Mouse (Mus musculus): ENCODE results near the gene Tjap1. TPM values are rescaled to one million over a fixed set of nuclear protein-coding genes. Genes with fewer than 3 reads are reported as not detected.

Tjap1 gene
- total RNA-seq, 2 experiments from 2014 or later: 9.8 to 9.9 TPM

GRCm38 (mm10) chr17:46254106-46254505 lies 28.7 kb downstream of the Tjap1 start:
- ATAC-seq (ENCODE audit: poor library complexity, severe bottlenecking): no peak

- ATAC-seq (ENCODE audit: poor library complexity, severe bottlenecking): peak; percentile 87
Observed at GRCm38 (mm10) chr17:46253452-46254084, 29.3 kb downstream of the Tjap1 start, which contains the start of gene Lrrc73. Gene Lrrc73, plus strand, starts transcription at chr17:46253531.

- ATAC-seq (ENCODE audit: poor library complexity, severe bottlenecking): no peak
Observed at GRCm38 (mm10) chr17:46252571-46253451, 30.0 kb downstream of the Tjap1 start.

GRCm38 (mm10) chr17:46251174-46251573 lies 31.7 kb downstream of the Tjap1 start:
- ATAC-seq (ENCODE audit: poor library complexity, severe bottlenecking): no peak

GRCm38 (mm10) chr17:46248189-46248522 lies 34.7 kb downstream of the Tjap1 start:
- ATAC-seq (ENCODE audit: poor library complexity, severe bottlenecking): no peak

GRCm38 (mm10) chr17:46247512-46248188 lies 35.2 kb downstream of the Tjap1 start, which contains the start of the genes Polr1c and Yipf3:
Gene Polr1c, minus strand, starts transcription at chr17:46248054.
Gene Yipf3, plus strand, starts transcription at chr17:46248080.
- ATAC-seq (ENCODE audit: poor library complexity, severe bottlenecking): peak; percentile 95

GRCm38 (mm10) chr17:46244579-46244978 lies 38.2 kb downstream of the Tjap1 start:
- no peak for ATAC-seq (ENCODE audit: poor library complexity, severe bottlenecking)

- ATAC-seq (ENCODE audit: poor library complexity, severe bottlenecking): no peak
Observed at GRCm38 (mm10) chr17:46243624-46244023, 39.2 kb downstream of the Tjap1 start.

GRCm38 (mm10) chr17:46242993-46243392 lies 39.8 kb downstream of the Tjap1 start:
- ATAC-seq (ENCODE audit: poor library complexity, severe bottlenecking): no peak

GRCm38 (mm10) chr17:46242274-46242673 lies 40.6 kb downstream of the Tjap1 start:
- no peak for ATAC-seq (ENCODE audit: poor library complexity, severe bottlenecking)

GRCm38 (mm10) chr17:46241471-46241870 lies 41.4 kb downstream of the Tjap1 start:
- ATAC-seq (ENCODE audit: poor library complexity, severe bottlenecking): no peak

- ATAC-seq (ENCODE audit: poor library complexity, severe bottlenecking): no peak
Observed at GRCm38 (mm10) chr17:46239516-46240114, 43.2 kb downstream of the Tjap1 start.

- ATAC-seq (ENCODE audit: poor library complexity, severe bottlenecking): no peak
Observed at GRCm38 (mm10) chr17:46237480-46237879, 45.3 kb downstream of the Tjap1 start.

- no peak for ATAC-seq (ENCODE audit: poor library complexity, severe bottlenecking)
Observed at GRCm38 (mm10) chr17:46237079-46237478, 45.7 kb downstream of the Tjap1 start.

GRCm38 (mm10) chr17:46236067-46236466 lies 46.8 kb downstream of the Tjap1 start:
- no peak for ATAC-seq (ENCODE audit: poor library complexity, severe bottlenecking)

GRCm38 (mm10) chr17:46227576-46227975 lies 55.2 kb downstream of the Tjap1 start:
- ATAC-seq (ENCODE audit: poor library complexity, severe bottlenecking): no peak

- no peak for ATAC-seq (ENCODE audit: poor library complexity, severe bottlenecking)
Observed at GRCm38 (mm10) chr17:46221601-46222000, 61.2 kb downstream of the Tjap1 start.

- ATAC-seq (ENCODE audit: poor library complexity, severe bottlenecking): no peak
Observed at GRCm38 (mm10) chr17:46210550-46210949, 72.3 kb downstream of the Tjap1 start.
